Mouse (Mus musculus): ENCODE measurements around the gene Lrg1.
A peak's percentile ranks its signal among the peaks of the same experiment; 100 is the strongest.

Gene Lrg1

DNA sequence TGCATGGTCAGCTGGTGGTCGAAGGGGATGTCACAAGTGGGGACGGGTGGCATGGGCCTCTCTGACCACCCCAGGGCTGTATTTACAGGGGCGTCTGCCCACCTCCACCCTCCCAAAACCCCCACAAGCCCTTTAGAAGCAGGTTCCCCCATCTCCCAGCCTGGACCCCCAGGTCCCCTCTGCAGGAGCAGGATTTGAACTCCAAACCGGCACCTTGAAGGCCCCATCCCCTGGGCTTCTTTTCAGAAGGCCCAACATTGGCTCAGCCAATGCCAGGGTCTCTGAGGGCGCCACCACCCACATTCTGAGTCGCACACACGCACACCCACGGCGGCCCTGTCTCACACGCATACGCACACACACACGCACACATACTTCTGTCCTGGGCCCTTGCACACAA lies 1.4 kb upstream of the Lrg1 start:
- Histone ChIP-seq H3K9me3 (ENCODE audit: low read length) (peaks cover 10% of the 10 kb centered on the region), H3K4me1 (replicated peaks; ENCODE audit: low read depth, low read length) (peaks cover 37% of the 10 kb centered on the region), H3K27me3 (ENCODE audit: insufficient read depth, low read length) (peaks cover 81% of the 10 kb centered on the region), H3K36me3 (ENCODE audit: insufficient read depth, low read length) (no peaks in the 10 kb centered on the region), H3K4me3 (replicated peaks; ENCODE audit: low read length) (peak overlapping the region; percentile 80)
- TF ChIP-seq NANOG (IDR thresholded peaks at IDR 0.05; ENCODE audit: borderline replicate concordance, low read length), result no peak
- TF ChIP-seq CTCF (conservative IDR thresholded peaks at IDR 0.05; ENCODE audit: low read length), result no peak
- TF ChIP-seq POU5F1 (IDR thresholded peaks at IDR 0.05; ENCODE audit: borderline replicate concordance, low read length), result no peak

DNA sequence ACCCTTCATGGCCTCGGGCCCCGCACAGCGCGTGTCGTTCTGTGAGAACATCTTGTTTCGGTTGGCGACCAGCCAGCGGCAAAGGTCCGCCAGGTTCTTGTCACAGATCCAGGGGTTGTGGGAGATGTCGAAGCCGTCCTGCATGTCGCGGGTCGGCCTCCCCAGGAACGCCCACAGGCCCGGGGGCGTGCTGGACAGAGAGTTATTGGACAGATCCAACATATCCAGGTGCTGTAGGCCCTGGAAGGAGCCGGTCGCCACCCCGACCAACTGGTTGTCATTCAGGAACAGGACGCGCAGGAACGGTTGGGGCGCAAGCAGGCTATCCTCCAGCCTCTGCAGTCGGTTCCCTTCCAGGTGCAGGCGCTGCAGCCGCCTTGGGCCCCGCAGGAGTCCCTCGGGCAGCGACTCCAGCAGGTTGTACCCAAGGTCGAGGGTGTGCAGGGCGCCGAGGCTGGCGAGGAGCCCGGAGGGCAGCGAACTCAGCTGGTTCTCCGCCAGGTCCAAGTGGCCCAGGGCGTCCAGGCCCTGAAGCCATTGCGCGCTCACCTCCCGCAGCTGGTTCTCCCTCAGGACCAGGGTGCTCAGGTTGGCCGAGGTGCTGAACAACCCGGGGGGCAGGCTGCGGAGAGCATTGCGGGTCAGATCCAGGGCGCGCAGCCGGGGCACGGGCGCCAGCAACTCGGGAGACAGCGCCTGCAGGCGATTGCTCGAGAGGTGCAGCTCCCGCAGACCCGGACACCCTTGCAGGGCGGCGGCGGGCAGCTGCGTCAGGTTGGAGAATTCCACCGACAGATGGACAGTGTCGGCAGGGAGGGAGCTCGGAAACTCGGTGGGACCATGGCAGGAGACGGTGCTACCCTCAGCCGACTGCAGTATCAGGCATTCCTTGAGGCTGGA lies 1.6 kb downstream of the Lrg1 start:
- H3K4me3 ChIP-seq (replicated peaks; ENCODE audit: low read length), result peak overlapping the region; percentile 78
- TF ChIP-seq NANOG (IDR thresholded peaks at IDR 0.05; ENCODE audit: borderline replicate concordance, low read length) (no peak), CTCF (conservative IDR thresholded peaks at IDR 0.05; ENCODE audit: low read length) (no peak), POU5F1 (IDR thresholded peaks at IDR 0.05; ENCODE audit: borderline replicate concordance, low read length) (no peak)
- H3K36me3 ChIP-seq (ENCODE audit: insufficient read depth, low read length), result no peaks in the 10 kb centered on the region
- peaks cover 80% of the 10 kb centered on the region for H3K27me3 ChIP-seq (ENCODE audit: insufficient read depth, low read length)
- H3K4me1 ChIP-seq (replicated peaks; ENCODE audit: low read depth, low read length), result peaks cover 49% of the 10 kb centered on the region
- peaks cover 10% of the 10 kb centered on the region for H3K9me3 ChIP-seq (ENCODE audit: low read length)

DNA sequence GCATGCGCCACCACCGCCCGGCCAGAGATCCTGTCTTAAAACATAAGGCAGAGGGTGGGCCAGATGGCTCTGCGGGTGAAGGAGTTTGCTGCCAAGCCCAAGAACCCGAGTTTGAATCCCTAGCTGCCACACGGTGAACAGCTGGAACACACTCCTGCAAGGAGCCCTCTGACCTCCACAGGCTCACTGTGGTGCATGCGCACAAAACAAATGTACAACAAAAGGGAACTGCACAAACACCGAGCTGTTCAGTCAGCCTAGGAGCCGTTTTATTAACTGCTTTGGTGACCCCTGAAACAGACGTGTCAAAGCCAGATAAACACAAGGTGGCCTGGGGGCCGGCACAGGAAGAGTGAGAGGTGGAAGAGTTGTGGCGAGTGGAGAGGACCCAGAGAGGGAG lies 2.4 kb downstream of the Lrg1 start:
- TF ChIP-seq CTCF (conservative IDR thresholded peaks at IDR 0.05; ENCODE audit: low read length) (no peak), NANOG (IDR thresholded peaks at IDR 0.05; ENCODE audit: borderline replicate concordance, low read length) (no peak), POU5F1 (IDR thresholded peaks at IDR 0.05; ENCODE audit: borderline replicate concordance, low read length) (no peak)
- H3K4me3 ChIP-seq (replicated peaks; ENCODE audit: low read length), result peak overlapping the region; percentile 78
- H3K4me1 ChIP-seq (replicated peaks; ENCODE audit: low read depth, low read length), result peaks cover 46% of the 10 kb centered on the region
- H3K36me3 ChIP-seq (ENCODE audit: insufficient read depth, low read length), result no peaks in the 10 kb centered on the region
- H3K27me3 ChIP-seq (ENCODE audit: insufficient read depth, low read length), result peaks cover 79% of the 10 kb centered on the region
- H3K9me3 ChIP-seq (ENCODE audit: low read length), result peaks cover 10% of the 10 kb centered on the region

DNA sequence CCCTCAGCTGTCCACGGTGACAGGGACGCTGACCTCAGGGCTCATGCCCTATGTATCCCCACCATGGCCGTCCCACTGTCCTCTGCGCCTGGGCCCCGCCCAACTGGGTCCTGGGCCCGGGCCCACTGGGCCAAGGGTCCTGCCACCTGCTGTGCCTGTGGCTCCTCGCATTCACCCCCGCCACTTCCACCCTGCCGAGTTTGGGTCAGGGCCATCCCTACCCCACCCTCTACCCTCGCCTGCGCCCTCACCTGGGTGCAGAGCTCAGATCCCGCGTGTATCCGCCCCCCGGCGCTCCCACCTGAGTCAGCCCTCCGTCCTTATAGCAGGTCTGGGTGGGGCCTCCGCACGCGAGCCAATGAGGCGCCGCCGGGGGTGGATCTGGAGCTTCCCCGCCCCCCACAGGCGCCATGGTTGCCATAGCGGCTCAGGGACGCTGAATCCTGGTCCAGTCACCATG lies 4.5 kb downstream of the Lrg1 start, which contains the start of gene Plin5:
Gene Plin5 (minus strand): TSS at position 346 of the 460 bp plus-strand sequence.
- peaks cover 3% of the 10 kb centered on the region for H3K9me3 ChIP-seq (ENCODE audit: low read length)
- no peak for TF ChIP-seq CTCF (conservative IDR thresholded peaks at IDR 0.05; ENCODE audit: low read length)
- TF ChIP-seq NANOG (IDR thresholded peaks at IDR 0.05; ENCODE audit: borderline replicate concordance, low read length), result no peak
- TF ChIP-seq POU5F1 (IDR thresholded peaks at IDR 0.05; ENCODE audit: borderline replicate concordance, low read length), result no peak
- H3K4me3 ChIP-seq (replicated peaks; ENCODE audit: low read length), result peak within 1 kb of the TSS; percentile 85
- H3K27me3 ChIP-seq (ENCODE audit: insufficient read depth, low read length), result peaks cover 58% of the 10 kb centered on the region
- peaks cover 57% of the 10 kb centered on the region for H3K4me1 ChIP-seq (replicated peaks; ENCODE audit: low read depth, low read length)
- no peaks in the 10 kb centered on the region for H3K36me3 ChIP-seq (ENCODE audit: insufficient read depth, low read length)

DNA sequence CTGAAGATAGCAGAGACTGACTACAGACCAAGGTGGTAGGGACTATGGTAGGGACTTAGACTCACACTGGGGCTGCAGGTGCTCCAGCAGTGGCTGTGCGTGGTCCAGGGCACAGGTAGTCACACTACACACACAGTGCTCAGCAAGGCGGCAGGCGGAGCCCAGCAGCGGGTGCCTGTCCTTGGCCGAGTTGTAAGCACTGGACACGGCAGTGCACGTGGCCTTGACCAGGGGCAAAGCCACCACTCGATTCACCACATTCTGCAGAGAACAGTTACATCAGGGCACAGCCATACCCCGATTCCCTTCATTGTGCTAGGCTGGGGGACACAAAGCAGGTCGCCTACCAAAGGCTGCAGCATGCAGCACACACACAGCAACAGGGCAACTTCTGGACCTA lies 5.6 kb downstream of the Lrg1 start:
- TF ChIP-seq NANOG (IDR thresholded peaks at IDR 0.05; ENCODE audit: borderline replicate concordance, low read length) (no peak), CTCF (conservative IDR thresholded peaks at IDR 0.05; ENCODE audit: low read length) (no peak), POU5F1 (IDR thresholded peaks at IDR 0.05; ENCODE audit: borderline replicate concordance, low read length) (no peak)
- Histone ChIP-seq H3K36me3 (ENCODE audit: insufficient read depth, low read length) (no peaks in the 10 kb centered on the region), H3K4me3 (replicated peaks; ENCODE audit: low read length) (no peak overlapping the region), H3K9me3 (ENCODE audit: low read length) (no peaks in the 10 kb centered on the region), H3K27me3 (ENCODE audit: insufficient read depth, low read length) (peaks cover 47% of the 10 kb centered on the region), H3K4me1 (replicated peaks; ENCODE audit: low read depth, low read length) (peaks cover 61% of the 10 kb centered on the region)

DNA sequence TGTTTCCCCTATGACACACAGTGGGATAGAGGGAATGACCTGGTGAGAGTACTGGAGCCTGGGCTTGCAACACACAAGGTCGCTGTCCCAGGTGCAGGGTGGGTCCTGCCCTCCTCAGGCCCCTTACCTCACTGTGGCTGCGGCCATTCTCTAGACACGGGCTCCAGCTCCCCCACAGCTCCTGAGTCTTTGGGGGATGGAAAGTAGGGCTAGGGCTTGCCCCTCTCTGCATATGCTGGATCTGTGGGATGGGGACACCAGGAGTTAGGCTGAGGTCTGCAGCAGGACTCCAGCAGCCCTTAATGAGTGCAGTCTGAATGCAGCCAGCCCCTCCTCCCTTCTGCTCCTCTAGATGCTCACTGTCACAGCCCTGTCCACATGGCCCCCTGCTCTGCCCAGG lies 9.1 kb downstream of the Lrg1 start:
- Histone ChIP-seq H3K4me1 (replicated peaks; ENCODE audit: low read depth, low read length) (peaks cover 44% of the 10 kb centered on the region), H3K36me3 (ENCODE audit: insufficient read depth, low read length) (no peaks in the 10 kb centered on the region), H3K27me3 (ENCODE audit: insufficient read depth, low read length) (peaks cover 18% of the 10 kb centered on the region), H3K9me3 (ENCODE audit: low read length) (no peaks in the 10 kb centered on the region), H3K4me3 (replicated peaks; ENCODE audit: low read length) (no peak overlapping the region)
- no peak for TF ChIP-seq CTCF (conservative IDR thresholded peaks at IDR 0.05; ENCODE audit: low read length)
- TF ChIP-seq NANOG (IDR thresholded peaks at IDR 0.05; ENCODE audit: borderline replicate concordance, low read length), result no peak
- TF ChIP-seq POU5F1 (IDR thresholded peaks at IDR 0.05; ENCODE audit: borderline replicate concordance, low read length), result no peak

DNA sequence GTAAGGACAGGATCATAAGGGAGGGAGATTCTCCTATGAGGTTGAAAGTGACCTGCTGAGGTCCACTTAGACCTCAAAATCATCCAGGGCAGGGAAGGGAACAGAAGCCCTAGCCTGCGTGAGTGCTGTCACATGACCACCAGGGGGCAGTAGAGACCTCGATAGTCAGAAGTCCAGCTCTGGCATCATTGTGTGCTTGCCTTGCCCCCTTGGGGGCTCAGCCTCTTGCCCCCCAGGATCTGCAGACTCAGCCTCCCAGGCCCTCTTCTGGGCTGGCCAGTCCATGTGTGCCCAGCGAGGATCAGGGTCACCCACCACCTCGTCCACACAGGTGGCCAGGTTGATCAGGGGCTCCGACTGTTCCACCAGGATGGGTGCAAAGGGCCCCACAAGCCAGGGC lies 9.9 kb downstream of the Lrg1 start:
- TF ChIP-seq NANOG (IDR thresholded peaks at IDR 0.05; ENCODE audit: borderline replicate concordance, low read length) (no peak), CTCF (conservative IDR thresholded peaks at IDR 0.05; ENCODE audit: low read length) (peak; percentile 85)
- Histone ChIP-seq H3K4me3 (replicated peaks; ENCODE audit: low read length) (no peak overlapping the region), H3K4me1 (replicated peaks; ENCODE audit: low read depth, low read length) (peaks cover 37% of the 10 kb centered on the region), H3K36me3 (ENCODE audit: insufficient read depth, low read length) (no peaks in the 10 kb centered on the region), H3K9me3 (ENCODE audit: low read length) (no peaks in the 10 kb centered on the region), H3K27me3 (ENCODE audit: insufficient read depth, low read length) (peaks cover 18% of the 10 kb centered on the region)

DNA sequence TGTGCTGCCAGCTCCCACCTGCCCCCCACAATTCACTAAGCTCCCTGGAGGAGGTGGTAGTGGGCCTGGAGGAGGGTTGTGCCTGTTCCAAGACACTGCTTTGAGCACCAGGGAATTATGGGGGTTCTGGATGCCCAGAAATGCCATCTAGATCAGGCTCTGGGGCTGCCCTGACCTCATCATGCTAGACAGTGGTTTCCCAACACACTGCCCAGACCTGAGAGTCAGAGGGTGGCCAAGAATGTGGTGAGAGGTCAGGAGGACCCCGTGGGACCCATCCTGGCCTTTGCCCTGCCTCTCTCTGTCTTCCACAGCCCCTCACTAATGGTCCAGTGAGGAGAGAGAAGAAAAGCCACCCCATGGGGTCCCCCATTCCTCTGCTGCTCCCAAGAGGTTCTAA lies 10.8 kb downstream of the Lrg1 start:
- TF ChIP-seq NANOG (IDR thresholded peaks at IDR 0.05; ENCODE audit: borderline replicate concordance, low read length), result no peak
- peaks cover 12% of the 10 kb centered on the region for H3K27me3 ChIP-seq (ENCODE audit: insufficient read depth, low read length)
- H3K4me3 ChIP-seq (replicated peaks; ENCODE audit: low read length), result no peak overlapping the region
- peaks cover 29% of the 10 kb centered on the region for H3K4me1 ChIP-seq (replicated peaks; ENCODE audit: low read depth, low read length)
- no peaks in the 10 kb centered on the region for H3K36me3 ChIP-seq (ENCODE audit: insufficient read depth, low read length)
- H3K9me3 ChIP-seq (ENCODE audit: low read length), result no peaks in the 10 kb centered on the region
